Mouse (Mus musculus): ENCODE data around the gene Arrdc3. TPM values are rescaled to one million over a fixed set of nuclear protein-coding genes. Genes with fewer than 3 reads are reported as not detected.
"Not testable (repeated sequence)": the region's sequence is repeated elsewhere in the genome, so short reads cannot be mapped to it uniquely, and the experiment has no call there.

Arrdc3 gene
- 10 to 100 TPM; 33.6 to 37.5 TPM for total RNA-seq (2021)

DNA sequence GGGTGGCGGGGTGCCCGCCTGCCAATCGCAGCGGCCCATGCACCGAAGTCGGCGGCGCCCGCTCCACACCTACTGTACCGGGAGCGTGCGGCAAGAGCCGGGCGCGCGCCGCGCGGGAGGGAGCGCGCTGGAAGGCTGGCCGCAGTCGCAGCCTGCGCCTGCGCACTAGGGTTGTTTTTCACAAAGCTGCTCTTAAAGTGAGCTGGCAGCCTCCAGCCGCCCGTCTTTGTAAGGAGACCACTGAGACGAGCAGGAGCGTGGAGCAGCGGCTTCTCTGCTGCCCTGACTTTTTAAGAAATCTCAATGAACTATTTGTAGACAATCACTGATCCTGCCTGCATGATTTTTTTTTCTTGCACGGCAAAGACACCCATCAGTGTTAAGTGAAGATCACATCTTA is at the start of gene Arrdc3:
TSS of gene Arrdc3 (plus strand) at position 195 of the 400 bp plus-strand sequence.
- DNase-seq (ENCODE audit: low spot score in 2 of 2), result peak; percentile 98
- intact Hi-C loops (cut with DNase I), result loop anchor here (2.0 to 10.0 kb wide), 4 partner anchors 80 to 772 kb away; partner anchors contain the start of gene Lysmd3

DNA sequence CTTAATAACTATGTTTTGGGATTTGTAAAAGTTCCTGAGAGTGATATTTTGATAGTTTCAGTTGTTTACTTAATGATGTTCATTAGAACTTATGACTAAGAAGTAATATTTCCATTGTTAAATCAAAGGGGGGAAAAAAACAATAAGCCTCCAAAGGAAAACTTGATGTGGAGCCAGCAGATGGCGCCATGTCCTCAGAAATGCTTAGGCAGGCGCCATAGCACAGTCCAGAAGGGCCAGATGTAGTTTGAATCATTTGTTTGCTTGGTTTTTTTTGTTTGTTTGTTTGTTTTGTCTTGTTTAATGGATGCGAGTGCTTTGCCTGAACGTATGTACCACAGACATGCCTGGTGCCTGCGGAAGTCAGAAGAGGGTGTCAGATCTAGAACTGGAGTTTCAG is 21.0 kb upstream of the Arrdc3 start:
- peak; percentile 63 to 68 for DNase-seq (ENCODE audit: low spot score in 2 of 2)
- intact Hi-C loops (cut with DNase I), result loop anchor here (1.0 to 10.0 kb wide), 6 partner anchors 293 to 893 kb away; no protein-coding TSS in a partner anchor

DNA sequence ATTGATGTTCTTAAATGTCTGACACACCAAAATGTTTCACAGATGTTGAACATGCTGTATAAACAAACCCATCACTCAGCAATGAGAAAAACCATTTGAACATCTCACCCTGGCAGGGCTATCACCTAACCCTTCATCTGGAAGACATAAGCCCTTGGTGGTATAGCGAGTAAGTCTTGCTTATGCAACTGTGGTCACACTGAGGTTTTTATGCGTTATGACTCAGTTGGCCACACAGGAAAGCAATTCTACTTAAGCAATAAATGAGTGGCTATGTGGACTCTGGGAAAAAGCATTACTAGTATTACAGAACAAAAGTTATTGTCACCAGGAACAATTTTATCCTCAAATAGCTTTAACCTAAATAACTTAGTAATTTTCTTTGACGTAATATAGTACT is 19.0 kb upstream of the Arrdc3 start:
- intact Hi-C loops (cut with DNase I), result loop anchor here (5.0 to 10.0 kb wide), 3 partner anchors 448 to 891 kb away; no protein-coding TSS in a partner anchor

DNA sequence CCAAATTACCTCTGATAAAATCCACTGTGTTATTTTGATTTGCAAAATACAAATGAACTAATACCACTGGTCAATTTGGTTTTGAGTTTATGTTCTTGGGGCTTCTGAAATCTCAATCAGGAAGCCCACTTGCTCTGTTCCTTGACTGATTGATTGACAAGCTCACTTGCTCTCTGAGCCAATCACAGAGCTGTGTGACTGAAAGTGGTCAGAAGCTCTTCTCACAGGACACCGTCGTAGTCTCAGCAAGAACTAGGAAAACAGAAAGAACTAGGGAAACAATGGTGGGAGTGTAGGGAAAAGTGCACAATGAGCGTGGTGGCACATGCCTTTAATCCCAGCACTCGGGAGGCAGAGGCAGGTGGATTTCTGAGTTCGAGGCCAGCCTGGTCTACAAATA is 8.1 kb upstream of the Arrdc3 start:
- no peak for DNase-seq (ENCODE audit: low spot score in 2 of 2)
- intact Hi-C loops (cut with DNase I), result no loop called here

More for the DNA sequence above, 19.0 kb upstream of the Arrdc3 start:
- no peak for DNase-seq (ENCODE audit: low spot score in 2 of 2)

DNA sequence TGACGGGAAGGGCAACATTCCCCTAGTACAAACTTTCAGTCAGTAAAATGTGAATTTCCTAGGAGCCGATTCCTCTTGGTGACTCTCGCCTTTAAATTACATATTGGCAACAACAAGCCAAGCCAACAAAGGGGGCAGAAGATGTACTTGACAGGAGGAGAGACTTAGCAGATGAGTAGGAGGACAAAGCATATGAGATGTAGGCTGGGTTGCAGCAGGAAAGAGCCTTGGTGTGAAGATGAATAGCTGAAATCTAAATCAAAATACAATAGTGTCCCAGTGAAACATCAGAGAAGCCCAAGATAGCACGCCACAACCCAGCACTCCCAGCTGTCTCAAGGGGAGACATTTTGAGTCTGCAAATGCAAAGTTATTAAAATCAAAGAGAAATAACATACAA is 2.4 kb upstream of the Arrdc3 start:
- intact Hi-C loops (cut with DNase I), result loop anchor here (2.0 to 10.0 kb wide), 5 partner anchors 257 to 774 kb away; partner anchors contain the start of gene Lysmd3
- DNase-seq (ENCODE audit: low spot score in 2 of 2), result peak; percentile 23 to 89

DNA sequence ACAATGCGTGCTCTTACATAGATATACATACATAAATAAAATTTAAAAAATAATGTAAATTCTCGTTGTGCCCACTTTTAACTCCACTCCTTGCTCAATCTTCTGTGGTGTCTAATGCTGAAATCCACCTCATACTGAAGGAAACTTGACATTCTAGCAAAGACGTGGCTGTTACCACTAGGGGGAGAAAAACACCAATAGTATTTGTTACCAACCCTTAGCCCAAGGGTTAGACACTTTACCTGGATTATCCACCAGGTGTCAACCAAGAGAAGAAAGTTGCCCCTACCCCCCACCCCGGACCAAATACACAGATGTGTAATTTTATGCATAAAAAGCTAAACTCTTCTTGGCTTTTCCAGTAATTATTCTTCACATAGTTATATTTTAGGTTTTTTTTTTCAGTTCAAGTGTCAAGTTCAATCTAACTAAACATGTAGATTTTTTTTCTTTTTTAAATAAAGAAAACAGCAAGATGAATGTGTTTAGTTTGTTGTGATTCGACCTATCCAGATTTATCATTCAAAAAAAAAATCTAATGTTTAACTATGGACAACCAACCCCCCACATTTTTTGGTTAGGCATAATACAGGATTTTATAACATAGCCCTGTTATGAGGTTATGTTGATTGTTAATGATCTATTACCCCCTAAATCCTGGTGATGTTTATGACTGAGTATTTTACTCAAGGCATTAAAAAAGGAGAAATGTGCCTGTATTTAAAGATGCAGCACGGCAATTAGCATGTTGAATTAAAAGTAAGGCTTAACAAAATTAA is 1.3 kb upstream of the Arrdc3 start:
- intact Hi-C loops (cut with DNase I), result loop anchor here (2.0 to 10.0 kb wide), 6 partner anchors 81 to 773 kb away; partner anchors contain the start of gene Lysmd3
- DNase-seq (ENCODE audit: low spot score in 2 of 2), result peak; percentile 48 to 68

DNA sequence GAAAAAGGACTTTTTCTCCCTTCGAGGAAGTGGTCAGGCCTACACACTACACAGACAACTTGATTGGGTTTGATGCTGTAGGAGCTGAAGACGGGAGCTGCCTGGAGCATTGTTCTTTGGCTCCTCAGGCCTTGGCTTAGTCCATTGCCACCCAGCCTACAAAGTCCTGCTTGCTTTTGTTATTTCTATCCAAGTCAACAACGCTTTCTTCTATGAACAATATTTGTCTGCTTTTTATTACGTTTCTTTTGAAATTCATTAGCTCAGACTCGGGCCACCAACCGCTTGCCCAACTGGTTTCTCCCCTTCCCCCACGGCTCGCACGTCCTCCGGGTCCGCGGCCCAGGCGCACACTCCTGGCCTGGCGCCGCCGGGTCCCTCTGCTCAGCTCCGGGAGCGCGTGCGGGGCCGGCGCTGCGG is 458 bp upstream of the Arrdc3 start:
- peak in 1 of 2 experiments; percentile 45 for DNase-seq (ENCODE audit: low spot score in 2 of 2)
- intact Hi-C loops (cut with DNase I), result loop anchor here (2.0 to 10.0 kb wide), 4 partner anchors 80 to 772 kb away; partner anchors contain the start of gene Lysmd3

DNA sequence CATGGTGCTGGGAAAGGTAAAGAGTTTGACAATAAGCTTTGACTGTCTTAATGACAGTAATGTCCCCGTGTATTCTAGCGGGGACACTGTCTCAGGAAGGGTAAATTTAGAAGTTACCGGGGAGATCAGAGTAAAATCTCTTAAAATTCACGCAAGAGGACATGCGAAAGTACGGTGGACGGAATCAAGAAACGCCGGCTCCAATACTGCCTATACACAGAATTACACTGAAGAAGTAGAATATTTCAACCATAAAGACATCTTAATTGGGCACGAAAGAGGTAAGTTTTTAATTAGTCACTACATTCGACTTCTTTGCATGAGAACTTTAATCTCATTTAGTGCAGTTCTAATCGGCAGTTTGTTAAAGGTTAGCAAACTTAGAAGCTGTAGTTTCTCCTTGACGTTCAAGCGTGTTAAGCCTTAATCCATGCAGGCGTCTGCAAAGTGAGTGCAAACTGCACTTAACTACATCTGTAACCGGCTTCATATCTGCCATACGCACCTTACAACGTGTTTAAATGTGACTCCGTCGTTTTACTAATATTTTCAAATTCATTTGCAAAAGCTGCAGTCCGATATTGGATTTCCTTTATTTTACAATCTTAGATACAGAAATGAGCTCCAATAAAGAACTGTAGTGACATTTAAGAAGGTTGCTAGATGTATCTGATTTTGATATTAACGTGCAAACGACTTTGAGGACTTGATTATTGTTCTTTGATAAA is 629 bp downstream of the Arrdc3 start:
- DNase-seq (ENCODE audit: low spot score in 2 of 2), result peak; percentile 38 to 42

DNA sequence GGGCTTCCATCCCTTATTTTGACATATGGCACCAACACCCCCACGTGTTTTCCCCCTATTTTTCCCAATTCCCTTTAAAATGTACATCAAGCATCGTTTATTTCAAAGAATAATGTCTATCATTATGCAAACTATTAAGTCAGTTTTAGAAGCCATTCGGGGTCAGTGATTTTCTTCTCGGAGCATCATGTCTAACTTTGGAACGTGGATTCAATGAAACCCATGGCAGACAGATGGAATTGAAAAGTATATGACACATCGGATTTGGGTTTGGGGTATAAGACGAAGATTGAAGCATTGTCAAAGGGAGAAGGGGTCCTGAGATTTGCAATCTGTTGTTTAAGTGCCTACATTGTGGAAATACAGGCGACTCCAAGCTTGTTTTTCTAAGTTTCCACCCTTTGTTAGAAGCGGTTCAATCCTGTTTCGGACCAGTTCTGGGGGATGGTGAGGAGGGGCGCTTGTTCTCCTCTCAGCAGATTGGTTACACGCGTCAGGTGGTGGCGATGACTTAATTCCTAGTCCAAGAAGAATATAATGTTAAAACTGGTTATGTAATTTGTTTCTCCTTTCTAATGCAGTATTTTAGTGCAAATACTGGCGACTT is 1.3 kb downstream of the Arrdc3 start:
- DNase-seq (ENCODE audit: low spot score in 2 of 2), result peak; percentile 74 to 91
- intact Hi-C loops (cut with DNase I), result loop anchor here (5.0 to 10.0 kb wide), 3 partner anchors 253 to 770 kb away; partner anchors contain the start of gene Lysmd3

More for the DNA sequence above, 629 bp downstream of the Arrdc3 start:
- intact Hi-C loops (cut with DNase I), result loop anchor here (2.0 to 10.0 kb wide), 4 partner anchors 79 to 771 kb away; partner anchors contain the start of gene Lysmd3

DNA sequence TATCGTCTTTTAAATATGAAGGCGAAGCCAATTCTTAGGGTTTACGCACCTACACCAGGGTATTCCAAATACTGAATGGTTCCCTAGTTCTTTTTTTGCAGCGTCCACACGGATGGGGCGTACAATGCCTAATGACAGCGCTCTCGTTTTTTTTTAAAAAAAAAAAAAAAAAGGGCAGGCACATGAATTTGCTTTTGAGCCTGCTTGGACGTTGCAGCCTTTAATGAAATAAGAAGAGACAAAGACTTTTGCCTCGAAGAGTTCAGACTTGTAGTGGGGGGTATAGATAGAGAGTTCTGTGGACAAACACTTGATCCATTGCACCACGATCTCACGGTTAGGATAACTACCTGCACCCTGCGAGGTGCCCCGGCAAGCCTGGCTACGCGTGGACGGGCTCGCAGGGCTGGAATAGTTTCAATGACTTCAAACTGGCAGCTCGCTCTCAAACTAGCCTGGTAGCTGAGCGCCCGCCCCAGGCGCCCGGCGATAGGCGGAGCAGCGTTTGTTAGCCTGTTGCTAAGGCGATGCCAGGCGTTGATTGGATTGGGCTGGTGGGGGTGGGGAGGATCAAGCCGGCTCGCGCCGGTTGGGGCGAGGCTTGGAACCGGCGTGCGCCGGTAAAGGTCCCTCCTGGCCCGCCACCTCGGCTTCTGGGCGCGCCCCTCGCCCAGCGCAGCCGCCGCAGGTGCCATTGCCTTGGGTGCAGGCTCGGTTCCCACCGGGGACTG is 2.1 kb downstream of the Arrdc3 start:
- intact Hi-C loops (cut with DNase I), result loop anchor here (10.0 kb wide), 1 partner anchor 770 kb away; the partner anchor contains the start of gene Lysmd3
- DNase-seq (ENCODE audit: low spot score in 2 of 2), result peak; percentile 92 to 98

DNA sequence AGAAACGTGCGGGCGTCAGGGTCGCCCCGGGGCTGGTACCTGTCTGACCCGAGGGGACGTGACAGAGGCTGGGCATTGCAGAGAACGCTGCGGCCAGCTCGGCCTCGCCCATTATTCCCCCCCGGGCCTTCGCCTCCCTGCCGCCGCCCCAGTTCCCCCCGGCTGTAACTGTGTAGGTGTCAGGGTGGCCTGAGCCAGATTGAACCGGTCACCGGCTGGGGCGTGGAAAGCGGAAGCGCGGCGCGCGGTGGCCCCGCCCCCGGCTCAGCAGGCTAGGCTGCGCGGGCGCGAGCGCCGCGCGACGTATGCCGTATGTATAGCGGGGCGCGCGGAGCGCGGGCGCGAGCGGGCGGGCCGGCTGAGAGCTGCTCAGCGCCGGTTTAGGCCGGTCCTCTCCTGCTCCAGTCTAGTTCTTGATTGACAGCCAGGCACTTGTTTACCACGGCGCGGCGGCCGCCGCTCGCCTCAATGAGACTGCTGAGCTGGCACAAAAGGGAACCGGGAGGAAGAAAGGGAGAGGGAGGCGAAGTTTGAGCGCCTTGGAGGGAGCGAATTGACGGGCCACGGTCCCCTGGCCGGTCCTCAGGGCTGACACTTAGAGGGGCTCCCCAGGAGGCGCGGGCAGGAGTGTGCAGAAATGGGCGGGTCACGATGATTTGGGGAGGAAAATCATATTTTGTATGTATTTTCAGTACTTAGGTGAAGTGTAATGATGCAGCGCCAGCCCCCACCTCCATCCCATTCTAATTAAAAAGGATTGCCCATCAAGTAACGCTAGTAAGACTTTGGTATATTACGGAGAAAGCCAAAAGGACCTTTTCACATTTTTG is 2.9 kb downstream of the Arrdc3 start:
- intact Hi-C loops (cut with DNase I), result loop anchor here (2.0 to 10.0 kb wide), 2 partner anchors 209 to 769 kb away; partner anchors contain the start of gene Lysmd3
- DNase-seq (ENCODE audit: low spot score in 2 of 2), result peak; percentile 94

DNA sequence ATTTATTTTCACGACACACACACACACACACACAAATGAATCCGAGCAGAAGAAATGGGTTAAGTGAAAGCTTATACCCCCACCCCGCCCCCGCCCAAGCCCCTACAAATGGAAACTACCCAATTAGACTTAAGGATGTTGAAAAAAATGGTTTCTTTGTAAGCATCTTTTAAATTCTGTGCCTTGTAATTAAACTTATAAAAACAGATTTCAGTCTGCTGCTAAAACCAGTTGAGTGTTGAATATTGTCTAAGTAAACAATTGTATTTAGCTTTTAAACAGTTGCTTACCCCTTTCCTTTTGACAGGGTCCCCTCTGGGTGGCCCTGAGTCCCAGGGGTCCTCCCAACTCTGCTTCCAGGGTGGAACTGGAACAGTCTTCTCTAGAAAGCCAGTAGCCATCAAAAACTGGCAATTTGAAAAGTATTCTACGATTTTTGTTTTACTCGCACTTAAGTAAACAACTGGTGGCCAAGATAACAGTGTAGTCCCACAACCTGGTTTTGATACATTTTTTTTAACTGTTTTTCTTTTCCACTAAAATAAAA is 3.6 kb downstream of the Arrdc3 start:
- no peak for DNase-seq (ENCODE audit: low spot score in 2 of 2)

DNA sequence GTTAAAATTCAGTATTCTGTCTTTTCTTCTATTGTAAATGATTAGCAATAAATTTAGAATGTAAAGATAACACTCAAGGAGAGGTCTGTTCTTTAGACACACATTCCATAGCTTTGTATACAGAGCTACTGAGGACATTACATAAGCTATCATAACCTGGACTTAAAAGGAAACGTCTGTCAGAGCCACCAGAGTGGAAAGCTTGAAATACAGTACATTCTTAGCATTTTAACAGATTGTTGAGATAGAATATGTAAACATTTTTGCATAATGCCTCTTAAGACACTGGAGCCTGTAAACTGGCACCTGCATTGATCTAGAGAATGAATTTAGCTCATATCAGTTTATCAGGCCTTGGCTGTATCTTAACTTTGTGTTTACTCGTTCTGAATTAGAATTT is 4.7 kb downstream of the Arrdc3 start:
- intact Hi-C loops (cut with DNase I), result loop anchor here (2.0 to 10.0 kb wide), 2 partner anchors 207 to 767 kb away; partner anchors contain the start of gene Lysmd3
- no peak for DNase-seq (ENCODE audit: low spot score in 2 of 2)

More for the DNA sequence above, 3.6 kb downstream of the Arrdc3 start:
- intact Hi-C loops (cut with DNase I), result loop anchor here (2.0 to 10.0 kb wide), 2 partner anchors 208 to 768 kb away; partner anchors contain the start of gene Lysmd3

DNA sequence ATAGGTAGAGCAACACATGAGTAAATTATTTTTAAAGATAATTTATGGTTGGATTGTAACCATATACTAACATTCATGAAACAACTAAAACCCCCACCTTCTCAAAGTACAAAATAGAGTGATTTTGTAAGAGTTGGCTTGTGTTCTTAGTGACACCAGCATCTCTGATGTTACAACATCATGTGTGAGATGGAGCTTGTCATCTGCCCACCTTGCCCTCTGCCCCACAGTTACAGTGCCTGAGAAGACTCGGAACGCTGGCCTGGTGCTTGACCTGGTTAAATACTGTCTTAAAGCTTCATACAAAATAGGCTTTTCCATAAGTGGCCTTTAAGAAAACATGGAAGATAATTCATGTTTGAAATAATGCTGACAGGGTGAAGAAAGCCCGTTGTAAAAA is 11.7 kb downstream of the Arrdc3 start:
- DNase-seq (ENCODE audit: low spot score in 2 of 2); intact Hi-C loops (cut with DNase I): not testable (repeated sequence)

DNA sequence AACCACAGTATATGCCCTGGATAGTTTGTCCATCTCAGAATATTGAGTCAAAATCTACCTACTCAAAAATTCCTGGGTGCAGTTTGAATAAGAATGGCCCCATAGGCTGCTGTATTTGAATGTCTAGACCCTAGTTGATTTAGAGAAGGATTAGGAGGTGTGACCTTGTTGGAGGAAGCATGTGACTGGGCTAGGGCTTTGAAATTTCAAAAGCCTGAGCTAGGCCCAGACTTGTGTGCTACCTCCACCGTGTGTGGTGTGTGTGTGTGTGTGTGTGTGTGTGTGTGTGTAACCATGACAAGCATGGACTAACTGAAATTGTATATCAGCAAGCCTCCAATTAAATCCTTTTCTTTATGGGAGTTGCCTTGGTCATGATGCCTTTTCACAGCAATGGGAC is 14.2 kb downstream of the Arrdc3 start:
- no peak for DNase-seq (ENCODE audit: low spot score in 2 of 2)
- intact Hi-C loops (cut with DNase I), result no loop called here

DNA sequence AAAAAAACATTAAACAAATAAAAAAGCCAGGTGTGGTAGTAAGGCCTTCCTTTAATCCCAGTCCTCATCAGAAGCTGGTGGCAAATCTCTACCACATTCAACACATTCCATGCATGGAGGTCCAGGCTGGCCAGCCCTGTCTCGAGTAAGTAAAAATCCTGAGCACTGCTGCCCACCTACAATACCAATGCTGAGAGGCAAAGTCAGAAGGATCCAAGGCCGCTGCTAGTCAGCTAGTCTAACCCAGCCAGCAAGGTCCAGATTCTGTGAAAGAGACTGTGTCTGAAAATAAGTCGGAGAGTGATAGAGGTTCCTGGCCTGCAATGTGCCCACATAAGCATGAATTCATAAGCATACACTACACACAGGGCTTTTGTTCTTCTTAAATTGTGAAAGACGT is 14.9 kb downstream of the Arrdc3 start:
- no peak for DNase-seq (ENCODE audit: low spot score in 2 of 2)
- intact Hi-C loops (cut with DNase I), result no loop called here

DNA sequence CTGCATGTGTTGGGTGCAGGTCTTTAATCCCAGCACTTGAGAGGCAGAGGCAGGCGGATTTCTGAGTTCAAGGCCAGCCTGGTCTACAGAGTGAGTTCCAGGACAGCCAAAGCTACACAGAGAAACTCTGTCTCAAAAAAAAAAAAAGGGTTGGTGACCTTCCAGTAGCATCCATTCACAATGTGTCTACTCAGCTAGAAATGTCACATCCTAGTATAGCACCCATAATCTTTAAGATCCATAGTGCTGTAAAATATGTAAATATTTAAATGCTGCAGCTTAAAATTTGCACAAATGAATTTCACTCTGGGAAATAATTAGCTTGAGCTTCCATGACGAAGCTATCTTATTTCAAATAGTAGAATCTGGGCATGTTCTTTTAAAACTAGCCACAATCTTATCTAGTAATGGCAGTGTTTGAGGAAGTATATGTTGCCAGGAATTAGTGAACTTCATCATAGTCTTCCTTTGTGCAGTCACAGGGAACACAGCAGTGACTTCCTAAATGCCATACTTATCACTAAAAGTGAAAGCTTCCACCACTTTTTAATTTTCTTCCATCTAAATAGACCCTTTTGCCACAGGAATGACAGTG is 16.3 kb downstream of the Arrdc3 start:
- intact Hi-C loops (cut with DNase I), result no loop called here
- DNase-seq (ENCODE audit: low spot score in 2 of 2), result no peak
